ENCODE assay signal across 9 mouse cellular contexts in genomic region chr3:103575893-103576641, GRCm38 (mm10). TPM values are rescaled to one million over a fixed set of nuclear protein-coding genes. Genes with fewer than 3 reads are reported as not detected.
DNase-seq lines count a peak whose midpoint lies in the region; ATAC-seq and TF ChIP-seq lines count a peak whose summit lies in the region.
"Had no signal": no experiment of that assay in that cellular context is flagged by ENCODE, and none has a peak within 500 bp of the region (broad histone marks: within the 10 kb centered on the region; RNA-seq: fewer than 3 reads in every experiment).

No protein-coding gene starts in this region.

- no peak for DNase-seq in kidney, adult 18-20 months
- peak; percentile 48 for DNase-seq in ZHBTc4 (ENCODE audit: low read depth, low spot score)
- DNase-seq in embryo, embryonic 9.5 days (ENCODE audit: extremely low spot score) = peak; percentile 47
- DNase-seq in intestine, embryonic 14.5 days (ENCODE audit: low spot score) = peak; percentile 64
- peak; percentile 18 for DNase-seq in midbrain, postnatal 0 days (ENCODE audit: low spot score)
- no peak for DNase-seq in left cerebral cortex, adult 18-20 months (ENCODE audit: low spot score in 2 of 2)
- no peak for DNase-seq in left cerebral cortex, adult 8-10 months (ENCODE audit: low spot score in 2 of 2)

- ATAC-seq in kidney, embryonic 16.5 days (ENCODE audit: low FRiP score, low TSS enrichment) = peak; percentile 52
- 0 out of 2 replicates have a peak, but pooled peaks have one; percentile 47 for ATAC-seq in intestine, embryonic 14.5 days (replicated peaks; ENCODE audit: low FRiP score, low TSS enrichment, low read depth)
- ATAC-seq in midbrain, postnatal 0 days (ENCODE audit: low FRiP score) = peak; percentile 64

- H3K36me3 ChIP-seq in kidney, embryonic 16.5 days (ENCODE audit: insufficient read depth, low read length) = no peaks in the 10 kb centered on the region
- no peaks in the 10 kb centered on the region for H3K36me3 ChIP-seq in intestine, embryonic 14.5 days (ENCODE audit: control insufficient read depth, insufficient read depth, low read length)
- H3K36me3 ChIP-seq in midbrain, postnatal 0 days (ENCODE audit: insufficient read depth, low read length) = no peaks in the 10 kb centered on the region

- H3K4me1 ChIP-seq in kidney, embryonic 16.5 days (ENCODE audit: insufficient read depth, low read length) = peaks cover 16% of the 10 kb centered on the region
- H3K4me1 ChIP-seq in intestine, embryonic 14.5 days (replicated peaks; ENCODE audit: control insufficient read depth, insufficient read depth, low read length) = peaks cover 18% of the 10 kb centered on the region
- H3K4me1 ChIP-seq in midbrain, postnatal 0 days (ENCODE audit: insufficient read depth, low read length) = peaks cover 16% of the 10 kb centered on the region; the same call in 1 of the 2 replicates

- H3K27me3 ChIP-seq in kidney, embryonic 16.5 days (ENCODE audit: insufficient read depth, low read length) = peaks cover 68% of the 10 kb centered on the region
- peaks cover 58% of the 10 kb centered on the region for H3K27me3 ChIP-seq in intestine, embryonic 14.5 days (replicated peaks; ENCODE audit: control insufficient read depth, insufficient read depth, low read length)
- peaks cover 19% of the 10 kb centered on the region for H3K27me3 ChIP-seq in midbrain, postnatal 0 days (ENCODE audit: insufficient read depth, low read length)

- H3K4me3 ChIP-seq in kidney, embryonic 16.5 days (ENCODE audit: low read length) = peak overlapping the region; percentile 53
- H3K4me3 ChIP-seq in intestine, embryonic 14.5 days (ENCODE audit: low read depth, low read length) = peak overlapping the region; percentile 49
- peak overlapping the region; percentile 49 for H3K4me3 ChIP-seq in midbrain, postnatal 0 days (ENCODE audit: low read depth, low read length)

- peak; percentile 38 for TF ChIP-seq CTCF in midbrain, postnatal 0 days (IDR thresholded peaks at IDR 0.05)

- peak overlapping the region; percentile 85 for H3K4me2 ChIP-seq in kidney, embryonic 16.5 days (replicated peaks; ENCODE audit: low read depth, low read length)
- H3K4me2 ChIP-seq in intestine, embryonic 14.5 days (ENCODE audit: low read length) = peak overlapping the region; percentile 91
- H3K4me2 ChIP-seq in midbrain, postnatal 0 days (ENCODE audit: low read depth, low read length, poor library complexity, severe bottlenecking) = peak overlapping the region; percentile 93

- H3K27ac ChIP-seq in kidney, embryonic 16.5 days (ENCODE audit: low read length) = no peak overlapping the region
- no peak overlapping the region for H3K27ac ChIP-seq in intestine, embryonic 14.5 days (ENCODE audit: low read depth)
- H3K27ac ChIP-seq in midbrain, postnatal 0 days (ENCODE audit: low read depth, low read length) = no peak overlapping the region
- H3K27ac ChIP-seq: macrophage had no signal

- H3K9ac ChIP-seq in kidney, embryonic 16.5 days (replicated peaks; ENCODE audit: low read length) = peak overlapping the region; percentile 42
- H3K9ac ChIP-seq in intestine, embryonic 14.5 days (ENCODE audit: low read length) = peak overlapping the region; percentile 30; the same call in 1 of the 2 replicates
- H3K9ac ChIP-seq in midbrain, postnatal 0 days (replicated peaks; ENCODE audit: low read length, poor library complexity, severe bottlenecking) = peak overlapping the region; percentile 59

- no peaks in the 10 kb centered on the region for H3K9me3 ChIP-seq in kidney, embryonic 16.5 days (ENCODE audit: low read length)
- H3K9me3 ChIP-seq in intestine, embryonic 14.5 days (ENCODE audit: control insufficient read depth, low read length) = no peaks in the 10 kb centered on the region
- no peaks in the 10 kb centered on the region for H3K9me3 ChIP-seq in midbrain, postnatal 0 days (ENCODE audit: low read length)

- 0% methylated on average over 63 of the region's 69 CpGs for WGBS in kidney, embryonic 16.5 days
- WGBS in intestine, embryonic 14.5 days = under 1% methylated on average over 64 of the region's 69 CpGs
- under 1% methylated on average over 35 of the region's 69 CpGs for WGBS in midbrain, postnatal 0 days

RNA-seq across cellular contexts. Expression of gene Syt6, which starts 1.0 kb away (rescaled TPM):
- polyA plus RNA-seq in kidney, embryonic 16.5 days (2015; fragmentation: Nextera tagmentation; extraction: Ambion mirVana) = 0.10 and 0.17 TPM in 2 replicates
- polyA plus RNA-seq in intestine, embryonic 14.5 days (2014; fragmentation: Nextera tagmentation; extraction: Ambion mirVana) = 1.7 TPM in 2 replicates
- 29.5 and 30.7 TPM in 2 replicates for total RNA-seq in midbrain, postnatal 0 days (2014; rRNA removed)
- 9.0 and 10.0 TPM in 2 replicates for polyA plus RNA-seq in midbrain, postnatal 0 days (2015; fragmentation: Nextera tagmentation; extraction: Ambion mirVana)
- 10 to 100 TPM; 15.6 to 17.8 TPM for total RNA-seq in left cerebral cortex, adult 18-20 months (2021)
- total RNA-seq in left cerebral cortex, adult 8-10 months (2022) = 10 to 100 TPM; 25.7 to 35.4 (median 32.3) TPM
- polyA plus RNA-seq: macrophage had no signal

Comparison
In these comparisons a context has a peak if more than half of its experiments do, and no peak if none do; other contexts are left out.
1. DNase-seq: peak in ZHBTc4 (single experiment), embryo, embryonic 9.5 days (single experiment), intestine, embryonic 14.5 days (single experiment) and midbrain, postnatal 0 days (single experiment); none in kidney, adult 18-20 months (single experiment), left cerebral cortex, adult 18-20 months (0 of 2) and left cerebral cortex, adult 8-10 months (0 of 2).
2. Peak in every context shown above with its lines, with median percentiles within 50 percentile points of each other: ATAC-seq, H3K4me2 ChIP-seq, H3K4me3 ChIP-seq and H3K9ac ChIP-seq.